Mouse (Mus musculus): Measurements from ENCODE around the gene Mgst2.

DNA sequence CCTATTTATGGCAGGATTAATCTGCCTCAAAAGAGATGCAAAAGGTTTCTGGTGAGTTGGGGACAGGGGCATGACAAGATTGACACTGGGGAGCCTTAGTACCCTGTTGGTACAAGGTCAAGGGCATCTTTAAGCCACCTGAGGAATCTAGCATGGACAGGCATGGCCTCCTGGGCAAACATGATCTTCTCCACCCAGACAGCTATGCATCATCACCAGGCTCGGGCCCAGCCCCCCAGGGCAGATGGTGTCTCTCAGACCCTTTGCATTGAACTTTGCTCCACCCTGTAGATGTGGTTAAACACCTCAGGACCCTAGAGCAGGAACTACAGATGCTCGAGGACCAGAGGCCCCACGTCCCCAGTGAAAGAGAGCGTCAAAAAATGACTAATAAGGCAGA is at the start of gene Mgst2:
- TF ChIP-seq CTCF (IDR thresholded peaks at IDR 0.05; ENCODE audit: borderline replicate concordance, insufficient read depth, low read length) (no peak), POLR2A (IDR thresholded peaks at IDR 0.05; ENCODE audit: low read depth, low read length) (no peak)
